Mouse (Mus musculus) ovary, postnatal 14 days (tissue): ENCODE results near the gene D130043K22Rik.

Experiments used
- DNase-seq: peaks from one replicate; pipeline ENCODE4 v3.0.0; 2022; ENCODE audit warnings: low spot score

The D130043K22Rik gene

DNA sequence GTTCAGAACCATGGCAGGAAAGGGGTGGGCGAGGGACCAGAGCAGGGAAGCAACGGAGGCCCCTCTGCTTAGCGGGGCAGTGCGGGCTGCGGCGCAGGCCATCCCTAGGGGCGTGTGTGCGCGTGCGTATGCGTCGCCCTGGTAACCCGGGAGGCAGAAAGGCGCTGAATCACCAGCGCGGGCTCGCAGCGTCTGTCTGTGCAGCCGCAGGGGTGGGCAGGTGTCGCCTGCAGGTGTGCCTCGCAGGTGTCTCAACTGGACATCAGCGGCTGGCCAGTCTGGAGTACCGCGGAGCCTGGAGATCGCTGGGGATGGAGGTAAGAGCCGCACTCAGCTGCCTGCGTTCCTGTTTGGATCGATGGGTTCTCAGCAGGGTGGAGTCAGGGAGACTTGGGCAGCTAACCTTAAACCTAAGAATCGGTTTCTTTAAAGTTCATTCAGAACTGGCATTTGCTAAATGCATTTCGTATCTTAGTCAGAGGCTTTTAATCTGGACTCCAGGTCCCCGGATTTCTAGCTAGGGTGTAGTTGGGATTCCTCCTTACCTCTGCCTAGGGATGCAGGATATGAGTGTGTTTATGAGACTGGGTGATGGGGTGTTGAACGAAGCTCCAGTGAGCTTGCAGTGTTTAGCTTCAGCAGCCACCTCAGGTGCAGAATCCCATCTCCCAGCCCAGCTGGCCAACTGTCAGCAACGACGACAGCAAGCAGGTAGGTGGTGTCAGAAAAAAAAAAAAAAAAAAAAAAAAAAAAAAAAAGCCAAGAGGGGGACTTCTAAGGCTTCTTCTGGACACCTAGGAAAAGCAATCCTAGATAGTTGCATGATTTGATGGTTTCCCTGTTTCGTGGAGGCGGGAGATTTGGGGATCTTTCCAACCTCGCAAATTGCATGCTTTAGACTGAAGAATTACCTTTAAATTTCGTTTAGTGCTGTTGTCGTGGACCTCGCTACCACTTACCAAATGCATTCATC lies at the start of gene D130043K22Rik:
Gene D130043K22Rik, plus strand, starts transcription at position 153 of the 973 bp plus-strand sequence.
- DNase-seq = peak; percentile 30

DNA sequence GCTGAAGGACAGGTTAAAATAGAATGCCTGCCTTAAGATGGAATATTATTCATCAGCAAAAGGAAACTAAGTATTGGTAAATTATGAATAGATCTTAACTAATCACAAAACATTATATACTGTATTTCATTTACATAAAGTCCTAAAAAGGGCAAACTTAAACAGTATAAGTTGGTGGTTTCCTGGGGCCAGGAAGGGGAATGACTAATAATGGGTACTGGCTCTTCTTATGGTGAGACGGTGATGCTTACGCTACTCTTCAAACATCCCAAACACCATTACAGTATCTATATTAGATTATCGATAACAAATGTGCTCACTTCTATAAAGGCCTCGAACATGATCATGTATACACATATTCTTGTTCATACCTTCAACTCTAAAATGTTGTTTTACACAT lies 46.2 kb upstream of the D130043K22Rik start:
- DNase-seq = no peak

DNA sequence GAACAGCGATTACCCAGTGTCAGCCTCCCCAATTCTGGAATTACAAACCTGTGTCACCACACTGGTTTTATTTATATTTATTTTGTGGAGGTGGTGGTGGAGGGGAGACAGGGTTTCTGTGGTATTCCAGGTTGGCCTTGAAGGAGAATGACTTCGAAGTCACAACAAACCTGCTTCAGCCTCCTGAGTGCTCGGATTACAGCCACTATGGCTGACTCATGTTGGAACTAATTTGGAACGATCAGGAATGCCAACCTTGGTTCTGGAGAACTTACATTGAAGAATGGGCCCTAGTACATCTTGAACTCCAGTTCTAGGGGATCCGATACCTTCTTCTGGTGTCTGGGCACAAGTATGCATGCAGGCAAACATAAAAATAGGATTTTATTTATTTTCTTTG lies 45.6 kb upstream of the D130043K22Rik start:
- DNase-seq = no peak

DNA sequence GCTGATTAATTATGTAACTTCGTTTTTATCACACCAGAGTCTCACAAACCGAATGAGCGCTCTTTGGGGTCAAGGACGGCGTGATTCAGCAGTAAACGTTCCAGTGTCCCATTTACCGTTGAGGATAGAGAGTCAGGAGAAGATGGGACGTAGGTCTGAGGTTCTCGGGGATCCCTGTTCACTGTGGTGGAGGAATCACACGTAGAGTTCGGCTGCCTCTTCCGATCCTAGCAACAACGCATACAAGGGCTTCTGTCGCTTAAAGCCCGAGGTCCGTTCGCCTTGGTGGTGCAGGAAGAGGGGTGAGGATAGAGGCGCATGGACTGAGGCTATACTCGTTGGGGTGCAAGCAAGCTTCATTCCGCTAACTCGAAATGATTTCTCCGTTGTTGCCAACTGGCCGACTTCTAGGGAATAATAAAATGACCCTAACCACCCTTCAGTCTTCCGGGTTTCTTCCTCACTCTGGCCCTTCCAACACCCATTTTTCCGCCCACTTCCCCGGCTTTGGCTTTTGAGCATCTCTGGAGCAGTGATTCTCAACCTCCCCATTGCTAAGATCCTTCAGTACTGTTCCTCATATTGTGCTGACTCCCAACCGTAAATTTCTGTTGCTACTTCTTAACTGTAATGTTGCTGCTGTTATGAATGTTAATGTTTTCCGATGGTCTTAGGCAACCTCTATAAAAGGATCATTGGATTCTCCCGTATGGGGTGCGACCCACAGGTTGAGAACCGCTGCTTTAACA lies 44.8 kb upstream of the D130043K22Rik start:
- DNase-seq = no peak

DNA sequence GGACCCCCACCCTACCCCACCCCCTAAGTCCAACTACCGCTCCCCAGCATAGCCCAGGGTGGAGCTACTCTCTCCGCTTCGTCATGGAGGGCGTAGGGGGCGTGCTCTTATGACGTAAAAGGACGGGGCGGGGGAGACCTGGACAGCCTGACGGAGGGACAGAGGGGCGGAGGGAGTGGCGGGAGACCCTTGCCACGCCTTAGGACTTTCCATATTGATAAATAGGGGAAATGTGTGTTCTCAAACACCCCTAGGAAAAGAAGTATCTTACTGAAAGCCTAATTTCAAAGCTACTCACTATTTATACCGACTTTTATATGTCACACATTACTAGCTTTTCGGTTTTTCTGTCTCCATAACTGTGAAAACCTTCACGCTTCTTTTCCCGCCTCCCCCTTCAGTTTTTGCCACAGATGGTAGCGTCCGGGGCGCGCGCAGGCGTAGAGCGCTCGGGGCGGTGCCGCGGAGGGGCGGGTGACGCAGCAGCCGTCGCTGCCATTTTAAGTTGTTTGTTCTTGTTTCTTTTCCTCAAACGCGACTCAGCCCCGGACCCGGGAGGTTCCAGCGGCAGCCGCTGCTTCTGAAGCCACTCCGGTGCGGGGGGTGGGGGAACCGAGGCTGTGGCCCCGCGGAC lies 44.1 kb upstream of the D130043K22Rik start:
- DNase-seq = peak; percentile 95

DNA sequence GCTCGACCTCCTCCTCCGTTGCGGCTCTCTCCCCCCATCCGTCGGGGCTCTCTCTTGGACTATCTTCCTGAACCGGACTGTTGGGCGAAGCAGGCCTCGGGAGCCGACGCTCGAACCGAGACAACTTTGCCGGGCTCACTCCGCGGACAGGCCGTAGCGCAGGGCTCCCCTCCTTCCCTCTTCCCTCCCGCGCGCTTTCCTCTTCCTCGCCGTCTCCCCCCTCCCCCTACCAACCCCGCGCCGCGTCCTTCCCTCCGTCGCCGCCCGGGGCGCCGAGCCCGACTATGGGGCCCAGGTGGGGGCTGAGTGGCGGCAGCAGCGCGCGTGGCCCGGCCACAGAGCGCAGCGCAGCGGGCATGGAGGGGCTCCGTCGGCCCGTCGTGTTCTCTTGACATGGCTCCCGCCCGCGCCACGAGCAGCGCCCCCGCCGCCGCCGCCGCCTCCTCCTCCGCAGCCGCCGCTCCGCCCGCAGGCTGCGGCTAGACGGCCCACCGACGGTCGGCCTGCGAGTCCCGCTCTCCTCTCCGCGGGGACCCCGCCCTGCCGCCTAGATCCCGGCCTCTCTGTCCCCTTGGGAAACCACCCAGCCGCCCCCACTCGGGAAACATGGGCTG lies 43.5 kb upstream of the D130043K22Rik start, which contains the start of gene BC005537:
Gene BC005537, plus strand, starts transcription at position 350 of the 614 bp plus-strand sequence.
- DNase-seq = peak; percentile 48

DNA sequence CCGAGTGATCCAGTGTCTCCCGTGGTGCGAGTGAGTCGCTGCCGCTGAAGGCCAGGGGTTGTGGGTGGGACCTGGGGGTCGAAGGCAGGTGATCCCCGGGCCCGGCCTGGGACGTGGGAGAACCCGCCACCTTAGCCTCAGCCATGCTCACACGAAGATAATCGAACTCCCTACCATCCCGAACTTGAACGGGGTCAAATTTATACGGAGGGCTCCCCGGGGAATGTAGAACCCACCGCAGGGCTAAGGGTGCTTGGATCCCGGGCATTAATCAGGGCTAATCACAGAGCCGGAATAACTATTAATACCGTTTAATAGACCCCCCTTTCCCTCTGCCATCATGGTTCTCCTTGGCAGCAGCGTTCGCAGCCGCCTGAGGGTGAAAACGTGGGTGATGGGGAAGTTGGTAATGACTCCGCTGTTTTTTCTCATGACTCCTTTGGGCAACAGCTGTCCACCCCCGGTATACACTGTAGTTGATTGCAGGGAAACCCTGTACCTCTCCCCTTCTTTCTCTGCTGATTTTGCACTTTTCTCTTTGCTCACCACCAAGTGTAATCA lies 42.7 kb upstream of the D130043K22Rik start:
- DNase-seq = no peak

DNA sequence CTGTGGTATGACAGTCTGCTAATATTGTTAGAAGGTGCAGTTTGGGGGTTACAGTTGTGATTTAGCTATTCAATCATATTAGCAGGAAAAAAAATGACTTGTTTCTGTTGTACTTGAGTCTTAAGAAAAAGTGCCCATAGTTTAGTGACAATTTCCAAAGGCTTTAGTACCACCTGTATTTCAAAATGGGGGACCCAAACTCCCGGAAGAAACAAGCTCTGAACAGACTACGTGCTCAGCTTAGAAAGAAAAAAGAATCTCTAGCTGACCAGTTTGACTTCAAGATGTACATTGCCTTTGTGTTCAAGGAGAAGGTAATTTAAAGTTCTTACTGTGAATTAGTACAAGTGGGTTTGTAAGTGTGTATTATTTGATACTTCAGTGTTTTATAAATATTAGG lies 41.7 kb upstream of the D130043K22Rik start:
- DNase-seq = no peak

DNA sequence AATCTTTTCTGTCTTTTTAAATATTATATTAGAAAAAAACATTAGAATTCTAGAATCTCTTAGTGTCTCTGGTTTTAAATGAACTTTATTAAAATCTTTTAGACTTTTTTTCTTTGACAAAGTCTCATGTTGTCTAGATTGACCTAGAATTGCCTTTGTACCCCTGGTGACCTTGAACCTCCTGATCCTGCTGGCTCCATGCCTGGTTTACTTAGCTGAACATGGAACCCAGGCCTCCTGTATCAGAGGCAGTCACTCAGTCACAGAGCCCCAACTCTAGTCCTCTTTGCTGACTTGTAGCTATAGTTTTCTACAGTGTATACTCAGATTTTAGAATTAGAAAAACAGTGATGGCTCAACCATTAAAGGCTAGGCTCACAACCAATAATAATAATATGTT lies 38.9 kb upstream of the D130043K22Rik start:
- no peak for DNase-seq

DNA sequence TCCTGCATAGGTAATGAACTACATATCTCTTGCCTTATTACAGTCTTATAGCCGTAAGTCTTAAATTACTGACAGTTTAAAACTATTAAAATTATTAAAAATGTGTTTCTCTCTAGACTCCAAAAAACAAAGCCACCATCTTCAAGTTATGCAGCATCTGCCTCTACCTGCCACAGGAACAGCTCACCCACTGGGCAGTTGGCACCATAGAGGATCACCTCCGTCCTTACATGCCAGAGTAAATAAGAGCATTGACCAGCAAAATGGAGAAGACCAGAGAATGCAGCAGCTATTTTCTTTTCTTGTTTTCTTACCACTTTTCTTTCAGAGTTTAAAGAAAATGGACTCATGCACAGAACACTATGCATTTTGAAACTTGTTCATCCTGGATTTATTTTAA lies 32.4 kb upstream of the D130043K22Rik start:
- DNase-seq = no peak

DNA sequence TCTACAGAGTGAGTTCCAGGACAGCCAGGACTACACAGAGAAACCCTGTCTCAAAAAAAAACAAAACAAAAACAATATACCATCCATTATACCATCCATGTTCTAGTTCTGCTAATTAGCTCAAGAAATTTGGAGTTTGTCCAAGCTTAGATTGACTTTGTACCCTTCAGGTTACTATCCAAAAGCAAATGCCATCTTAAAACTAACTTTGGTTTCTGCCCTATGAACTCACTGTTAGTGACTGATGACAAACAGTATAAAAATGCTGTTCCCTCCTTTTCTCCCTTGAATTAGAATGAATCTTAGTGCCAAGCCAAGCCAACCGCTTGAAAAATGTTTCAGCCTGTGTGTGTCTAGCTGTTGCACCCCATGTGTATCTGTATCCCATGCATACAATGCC lies 30.3 kb upstream of the D130043K22Rik start:
- DNase-seq = no peak

DNA sequence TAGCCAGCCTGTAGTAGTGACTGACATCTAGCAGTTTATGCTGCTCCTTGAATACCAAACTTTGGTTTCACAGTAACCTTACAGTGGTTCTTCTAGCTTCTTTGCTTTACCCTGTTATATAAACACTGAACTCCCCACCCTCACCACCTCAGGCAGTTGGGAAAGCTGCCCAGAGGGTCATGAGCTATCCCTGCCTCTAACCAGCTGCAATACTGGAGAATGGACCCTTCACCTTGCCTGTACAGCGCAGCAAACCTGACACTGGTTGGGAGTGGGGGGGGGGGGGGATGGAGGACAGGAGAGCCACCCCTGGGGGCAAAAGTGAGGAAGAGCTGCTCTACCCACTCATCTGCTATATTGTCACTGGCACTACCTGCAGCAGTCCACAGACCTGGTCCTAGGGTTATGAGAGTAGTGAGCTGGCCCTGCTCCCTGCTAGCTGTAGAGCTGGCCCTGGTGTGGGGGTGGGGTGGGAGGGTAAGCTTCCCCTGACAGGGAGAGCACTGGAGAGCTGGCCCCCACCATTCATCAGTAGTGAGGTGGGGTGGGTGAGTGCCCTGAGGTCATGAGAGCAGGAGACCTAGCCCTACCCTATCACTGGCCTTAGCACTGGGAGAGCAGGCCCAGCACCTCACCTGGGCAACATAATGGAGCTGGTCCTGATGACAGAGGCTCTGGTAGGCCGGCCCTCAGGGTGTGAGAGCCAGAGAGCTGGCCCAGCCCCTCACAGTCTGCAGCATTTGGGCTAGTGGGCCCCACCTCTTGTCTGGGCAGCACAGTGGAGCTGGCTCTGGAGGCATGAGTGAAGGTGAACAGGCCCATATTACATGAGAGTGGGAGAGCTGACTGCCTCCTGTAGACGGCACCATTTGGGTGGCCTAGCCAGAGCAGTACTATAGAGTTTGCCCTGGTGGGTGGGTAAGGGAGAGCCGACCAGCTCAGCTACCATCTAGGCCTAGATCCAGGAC lies 28.5 kb upstream of the D130043K22Rik start:
- no peak for DNase-seq

DNA sequence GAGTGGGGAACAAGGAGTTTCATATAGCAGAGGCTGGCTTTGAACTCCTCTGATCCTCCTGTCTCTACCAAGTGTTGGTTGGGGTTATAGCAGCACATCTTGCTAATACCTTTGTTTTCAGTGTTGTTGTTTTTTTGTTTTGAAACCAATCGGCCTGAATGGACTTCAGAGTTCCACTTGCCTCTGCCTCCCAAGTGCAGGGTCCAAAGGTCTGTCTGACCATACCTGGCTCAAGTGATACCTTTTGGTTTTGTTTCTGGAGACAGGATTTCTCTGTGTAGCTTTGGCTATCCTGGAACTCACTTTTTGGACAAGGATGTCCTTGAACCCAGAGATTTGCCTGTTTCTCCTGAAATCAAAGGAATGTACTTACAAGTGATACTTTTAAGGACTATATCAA lies 25.0 kb upstream of the D130043K22Rik start:
- no peak for DNase-seq

DNA sequence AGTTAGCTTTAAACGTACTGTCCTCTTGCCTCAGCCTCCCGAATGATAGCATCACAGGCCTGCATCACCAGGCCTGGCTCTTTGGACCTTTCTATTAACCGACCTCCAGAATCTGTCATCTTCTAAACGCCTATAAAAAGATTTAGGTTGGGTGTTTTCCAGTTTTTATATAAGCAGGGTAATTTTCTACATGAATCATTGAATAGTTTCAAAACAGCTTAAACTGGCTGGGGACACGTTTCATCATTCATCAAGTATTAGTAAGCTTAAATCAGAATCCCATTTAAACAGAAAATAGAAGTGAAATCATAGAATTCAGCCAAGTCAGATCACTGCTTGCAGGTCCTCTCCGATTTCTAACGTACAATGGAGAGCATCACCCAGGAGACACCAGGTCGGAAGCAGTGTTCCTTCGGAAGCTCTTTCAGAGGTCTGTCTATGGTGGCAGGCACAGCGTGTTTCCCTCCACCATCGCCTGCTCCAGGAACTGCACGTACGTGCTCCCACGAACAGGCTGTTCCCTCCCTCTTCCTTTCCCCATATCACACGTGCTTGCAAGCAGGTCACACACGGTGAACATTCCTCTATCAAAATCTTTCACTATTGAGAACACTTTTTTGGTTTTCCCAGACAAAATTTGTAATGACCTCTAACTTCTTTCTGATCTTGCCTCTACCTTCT lies 22.1 kb upstream of the D130043K22Rik start:
- no peak for DNase-seq

DNA sequence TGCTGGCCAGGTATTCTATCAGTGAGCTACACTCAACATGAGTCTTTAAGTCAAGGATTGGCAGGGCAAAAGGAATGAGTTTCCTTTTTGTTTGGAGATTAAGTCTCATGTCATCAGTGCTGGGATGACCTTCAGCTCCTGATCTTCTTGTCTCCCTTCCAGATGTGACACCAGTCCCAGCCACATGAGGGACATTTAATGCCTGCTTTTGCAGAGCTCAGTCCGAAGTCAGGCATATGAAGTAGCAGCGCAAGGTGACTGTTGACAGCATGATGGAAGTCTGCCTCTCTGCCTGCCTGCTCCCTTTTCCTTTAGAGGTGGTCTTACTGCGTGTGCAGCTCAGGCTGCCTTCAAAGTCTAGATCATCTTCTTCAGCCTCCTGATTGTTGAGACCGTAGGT lies 20.3 kb upstream of the D130043K22Rik start:
- no peak for DNase-seq

DNA sequence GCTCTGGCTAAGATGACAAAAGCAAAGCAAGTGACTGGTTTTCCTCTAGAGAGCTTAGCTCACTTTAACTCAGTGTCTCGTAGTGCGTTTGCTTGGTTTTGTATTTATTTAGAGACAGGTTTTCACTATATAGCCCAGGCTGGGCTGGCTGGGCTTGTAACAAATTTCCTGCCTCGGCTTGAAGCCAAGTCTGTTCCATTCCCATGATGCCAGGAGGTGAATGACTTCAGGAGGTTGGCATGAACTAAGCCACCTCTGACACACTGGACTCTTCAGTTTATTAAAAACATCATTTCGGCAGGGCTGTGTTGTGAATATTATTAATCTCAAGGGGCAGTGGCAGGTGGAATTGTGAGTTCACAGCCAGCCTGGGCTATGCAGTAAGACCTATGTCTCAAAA lies 19.3 kb upstream of the D130043K22Rik start:
- no peak for DNase-seq

DNA sequence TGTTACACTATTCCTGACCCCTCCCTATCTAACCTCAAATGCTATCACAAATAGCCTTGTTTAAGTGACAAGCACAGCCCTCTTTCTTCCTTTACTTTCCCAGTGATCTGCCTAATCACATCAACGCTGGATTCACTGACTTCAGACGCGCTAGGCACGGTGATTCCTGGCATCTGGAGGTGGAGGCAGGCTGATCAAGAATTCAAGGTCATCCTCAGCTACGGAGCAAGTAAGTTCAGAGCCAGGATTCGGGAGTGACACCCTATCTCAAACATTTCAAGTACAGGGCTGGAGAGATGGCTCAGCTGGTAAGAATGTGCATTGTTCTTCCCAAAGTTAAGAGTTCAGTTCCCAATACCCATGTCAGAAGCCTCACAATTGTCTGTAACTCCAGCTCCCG lies 18.8 kb upstream of the D130043K22Rik start:
- no peak for DNase-seq

DNA sequence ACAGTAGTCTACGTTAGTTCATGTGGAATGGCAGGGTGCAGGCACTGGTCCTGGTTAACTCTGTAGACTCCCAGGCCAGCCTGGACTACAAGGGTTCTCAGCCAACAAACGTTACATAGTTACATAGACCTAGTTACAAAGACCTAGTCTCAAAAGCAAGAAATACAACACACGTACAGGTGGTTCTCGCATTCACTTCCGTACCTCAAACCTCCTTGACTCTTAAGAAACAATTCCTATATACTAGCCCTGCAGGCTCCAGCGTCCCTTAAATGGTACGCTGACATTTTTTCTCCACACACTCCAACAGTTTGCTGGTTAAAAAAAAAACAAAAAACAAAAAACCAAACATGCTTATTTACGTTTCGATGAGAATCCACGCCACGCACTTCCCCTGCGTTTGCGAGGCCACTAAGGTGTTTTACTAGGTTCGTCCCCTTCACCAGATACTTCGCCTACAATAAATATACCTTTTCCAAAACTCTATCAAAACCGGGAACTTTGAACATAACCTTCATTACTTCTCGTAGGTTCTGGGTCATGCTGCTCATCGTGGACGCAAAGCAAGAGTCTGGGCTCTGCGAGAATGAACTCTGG lies 14.1 kb upstream of the D130043K22Rik start:
- DNase-seq = no peak

DNA sequence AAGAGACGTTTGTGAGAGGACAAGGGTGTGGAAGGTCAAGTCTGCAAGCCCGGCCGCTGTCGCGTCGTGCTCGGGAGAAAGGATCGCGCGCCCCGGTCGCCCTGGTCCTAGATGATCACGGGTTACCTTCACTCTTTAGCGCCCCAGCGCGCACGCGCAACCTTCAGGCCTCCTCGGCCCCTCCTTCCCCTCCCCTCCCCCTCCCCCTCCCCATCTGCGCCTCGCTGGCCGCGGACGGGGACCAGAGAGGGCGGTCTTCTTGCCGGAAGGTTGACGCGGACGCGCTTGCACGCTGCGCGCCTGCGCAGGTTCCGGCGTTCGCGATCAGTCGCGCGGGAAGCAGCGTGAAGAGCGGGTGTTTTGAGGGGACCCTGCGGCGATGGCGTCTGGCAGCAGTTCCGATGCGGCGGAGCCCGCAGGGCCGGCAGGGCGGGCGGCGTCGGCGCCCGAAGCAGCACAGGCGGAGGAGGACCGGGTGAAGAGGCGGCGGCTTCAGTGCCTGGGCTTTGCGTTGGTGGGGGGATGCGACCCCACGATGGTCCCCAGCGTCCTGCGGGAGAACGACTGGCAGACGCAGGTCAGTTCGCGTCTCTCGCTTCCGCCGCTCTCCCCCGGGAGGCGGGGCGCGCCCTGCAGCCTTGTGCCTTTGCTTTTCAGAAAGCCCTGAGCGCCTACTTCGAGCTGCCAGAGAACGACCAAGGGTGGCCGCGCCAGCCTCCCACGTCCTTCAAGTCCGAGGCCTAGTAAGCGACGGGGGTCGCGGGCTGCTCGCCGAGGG lies 13.4 kb upstream of the D130043K22Rik start, which contains the start of the genes Acot13 and Tdp2:
Gene Acot13, minus strand, starts transcription at position 188 of the 778 bp plus-strand sequence.
Gene Tdp2, plus strand, starts transcription at position 327 of the 778 bp plus-strand sequence.
- DNase-seq = peak; percentile 85
